Mouse (Mus musculus): ENCODE measurements at regions not wholly inside any gene's neighbourhood (a gene's known extent, or its start where the extent isn't known, plus 50 kb on each side); places are given as distances from the start of the nearest gene placed in this dataset.

DNA sequence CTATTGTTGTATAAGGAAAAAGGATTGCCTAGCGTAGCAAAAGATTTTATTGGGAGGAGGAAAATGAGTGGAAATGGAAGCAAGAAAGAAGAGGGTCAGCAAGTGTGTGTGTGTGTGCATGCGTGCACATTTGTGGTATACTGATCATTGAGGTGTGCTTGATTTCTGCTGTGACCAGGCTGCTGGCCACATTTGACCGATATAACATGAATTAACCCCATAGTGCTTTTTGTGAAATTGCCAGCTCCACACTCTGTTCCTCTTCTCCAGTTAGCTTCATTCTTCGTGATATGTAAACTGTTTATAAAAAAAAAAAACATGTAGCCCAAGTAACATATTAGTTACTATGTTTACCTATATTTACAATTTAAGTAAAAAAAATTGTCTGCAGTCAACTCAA, 364.6 kb upstream of the Satb1 start:
- intact Hi-C loops (cut with DNase I), result no loop called here
- no peak for DNase-seq

DNA sequence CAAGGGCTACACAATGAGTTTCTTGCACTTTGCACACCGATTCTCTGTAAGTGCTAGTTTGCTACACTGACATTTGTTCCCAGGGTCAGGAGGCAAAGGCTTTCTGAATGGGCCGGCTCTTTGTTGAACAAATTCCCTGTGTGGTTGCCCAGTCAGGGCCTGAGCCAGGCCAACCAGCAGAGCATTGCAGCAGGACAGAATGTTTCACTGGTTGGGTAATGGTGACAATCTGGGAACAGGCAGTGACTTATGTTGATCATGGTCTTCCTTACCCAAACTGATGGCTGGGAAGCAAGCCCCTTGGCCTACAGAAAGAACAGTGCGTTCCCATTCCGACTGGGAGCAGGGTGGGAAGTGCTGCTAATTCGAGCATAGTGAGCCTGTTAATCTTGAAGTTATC, 363.7 kb upstream of the Satb1 start:
- intact Hi-C loops (cut with DNase I), result no loop called here
- DNase-seq, result no peak

DNA sequence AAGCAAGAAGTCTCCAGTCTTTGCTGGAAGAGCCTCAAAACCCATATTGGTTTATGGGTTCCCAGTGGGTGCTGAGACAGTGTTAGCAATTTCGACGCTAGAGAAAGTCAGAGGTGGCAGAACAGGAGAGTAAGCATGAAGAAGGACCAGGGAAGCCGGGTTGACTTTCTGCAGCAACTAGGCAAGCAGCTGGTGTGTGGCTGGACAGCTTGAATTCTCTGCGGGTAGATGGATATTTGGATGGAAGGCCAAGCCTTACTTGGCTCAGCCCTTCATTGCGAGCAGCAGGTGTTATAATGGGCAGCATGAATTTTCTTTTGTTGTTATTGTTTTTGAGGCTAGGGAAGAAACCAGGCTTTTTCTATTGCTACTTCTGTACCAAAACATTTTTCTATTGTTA, 362.7 kb upstream of the Satb1 start:
- intact Hi-C loops (cut with DNase I), result no loop called here
- no peak for DNase-seq

- intact Hi-C loops (cut with DNase I), result no loop called here
- no peak for DNase-seq
Measured at GRCm38 (mm10) chr17:52191064-52191682, 358.1 kb upstream of the Satb1 start.

DNA sequence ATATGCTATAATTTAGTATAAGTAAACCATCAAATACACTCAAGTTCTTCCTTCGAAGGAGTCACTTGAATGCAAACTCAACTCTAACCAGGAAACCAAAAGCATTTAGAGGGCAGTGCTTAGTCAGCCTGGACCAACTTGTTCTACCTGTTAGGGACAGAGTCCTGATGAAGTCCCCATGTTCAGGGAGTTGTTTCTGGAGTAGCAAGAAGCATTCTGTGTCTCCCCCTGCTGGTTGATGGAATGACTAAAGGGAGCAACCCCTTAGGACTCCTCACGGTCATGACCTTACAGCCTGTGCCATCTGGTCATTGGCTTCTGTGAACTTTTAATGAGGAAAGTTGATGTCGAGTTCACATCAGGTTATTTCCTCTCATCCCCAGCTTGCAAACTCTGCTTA, 349.6 kb upstream of the Satb1 start:
- peak in 1 of 2 experiments; percentile 22 for DNase-seq
- intact Hi-C loops (cut with DNase I), result no loop called here

- intact Hi-C loops (cut with DNase I), result no loop called here
Measured at GRCm38 (mm10) chr17:52177996-52178395, 344.9 kb upstream of the Satb1 start.

GRCm38 (mm10) chr17:52168076-52168838, 335.2 kb upstream of the Satb1 start:
- intact Hi-C loops (cut with DNase I), result no loop called here
- no peak for DNase-seq

More at GRCm38 (mm10) chr17:52177996-52178395, 344.9 kb upstream of the Satb1 start:
- no peak for DNase-seq

DNA sequence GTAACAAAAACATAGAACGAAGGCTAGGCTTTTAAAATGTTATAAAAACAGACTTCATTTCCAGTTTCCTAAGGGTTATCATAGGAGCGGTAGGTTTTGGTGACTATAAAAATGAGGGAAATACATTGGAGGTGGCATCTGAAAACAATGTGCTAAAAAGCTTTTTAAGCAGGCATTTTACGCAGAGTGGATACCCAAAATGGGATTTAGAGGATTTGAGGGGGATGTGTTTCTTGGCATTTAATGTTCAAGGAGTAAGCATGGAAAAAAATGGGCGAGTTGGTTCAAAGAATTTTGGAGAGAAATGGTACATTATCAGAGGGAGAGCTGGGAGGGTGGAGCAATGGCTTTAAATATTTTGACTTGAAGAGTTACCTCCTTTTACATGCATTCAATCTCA, 334.6 kb upstream of the Satb1 start:
- intact Hi-C loops (cut with DNase I), result no loop called here
- DNase-seq, result no peak

DNA sequence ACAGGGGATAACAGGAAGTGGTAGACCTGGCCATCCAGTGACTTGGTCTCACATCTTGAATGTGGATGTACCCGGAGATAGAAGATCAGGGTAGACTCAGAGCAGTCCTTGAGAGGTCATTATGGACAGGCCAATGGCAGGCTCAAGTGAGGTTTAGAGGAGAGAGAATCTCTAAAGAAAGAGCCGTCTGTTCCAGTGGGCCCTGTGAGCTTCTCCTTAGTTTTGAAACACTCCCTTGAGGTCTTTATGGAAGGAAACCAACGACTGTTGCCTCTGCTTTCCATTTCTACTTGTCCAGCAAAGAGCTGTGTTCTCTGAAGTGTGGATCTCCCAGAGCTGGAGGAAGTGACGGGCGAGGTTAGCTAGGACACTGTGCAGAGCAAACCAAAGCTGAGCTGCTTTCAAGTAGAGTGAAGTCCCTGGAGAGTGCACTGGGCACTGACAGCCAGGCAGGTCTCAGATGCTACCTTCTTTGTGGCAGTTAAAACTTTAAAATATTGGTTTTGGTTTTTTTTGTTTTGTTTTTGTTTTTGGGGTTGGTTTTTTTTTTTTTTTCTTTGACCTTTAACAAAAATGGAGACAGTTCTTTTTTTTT, 332.9 kb upstream of the Satb1 start:
- intact Hi-C loops (cut with DNase I), result no loop called here
- DNase-seq, result no peak

- no peak for DNase-seq
- intact Hi-C loops (cut with DNase I), result no loop called here
Measured at GRCm38 (mm10) chr17:52162559-52163397, 329.7 kb upstream of the Satb1 start.

DNA sequence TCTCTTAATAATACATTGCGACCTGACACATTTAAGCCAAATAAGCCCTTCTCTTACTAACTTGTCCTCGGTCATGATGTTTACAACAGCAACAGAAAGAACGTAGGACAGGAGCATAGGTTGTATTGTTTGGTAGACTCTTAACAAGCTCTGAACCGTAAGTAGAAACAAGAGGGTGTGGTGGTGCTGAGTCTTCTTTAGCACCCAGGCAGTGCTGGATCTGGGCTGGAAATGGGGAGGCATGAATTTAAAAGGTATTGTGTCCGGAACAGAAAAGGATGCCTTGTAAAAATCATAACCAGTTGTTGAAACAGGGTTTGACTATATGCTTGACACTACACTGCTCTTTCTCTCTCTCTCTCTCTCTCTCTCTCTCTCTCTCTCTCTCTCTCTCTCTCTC, 317.4 kb upstream of the Satb1 start:
- no peak for DNase-seq
- intact Hi-C loops (cut with DNase I), result no loop called here

DNA sequence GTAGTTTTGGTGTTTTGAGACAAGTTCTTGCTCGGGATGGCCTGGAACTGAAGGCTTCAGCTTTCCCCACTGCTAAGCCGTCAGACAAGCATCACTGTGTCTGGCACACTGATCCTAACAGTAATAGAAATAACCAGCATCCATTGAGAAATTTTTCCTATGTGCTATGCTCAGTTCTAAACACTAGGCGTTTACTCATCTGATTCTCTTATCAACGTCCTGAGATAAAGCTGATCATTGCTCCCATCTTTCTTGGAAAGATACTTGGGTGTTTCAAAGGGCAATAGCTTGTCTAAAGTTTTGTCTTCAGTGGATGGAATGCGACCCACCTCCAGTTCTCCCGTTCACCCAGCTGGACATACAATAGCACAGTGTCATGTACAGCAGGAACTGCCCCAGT, 316.7 kb upstream of the Satb1 start:
- DNase-seq, result no peak
- intact Hi-C loops (cut with DNase I), result no loop called here

- intact Hi-C loops (cut with DNase I), result no loop called here
Measured at GRCm38 (mm10) chr17:52149068-52149467, 316.0 kb upstream of the Satb1 start.

GRCm38 (mm10) chr17:52103891-52104290, 270.8 kb upstream of the Satb1 start:
- intact Hi-C loops (cut with DNase I), result no loop called here
- no peak for DNase-seq

More at GRCm38 (mm10) chr17:52149068-52149467, 316.0 kb upstream of the Satb1 start:
- DNase-seq, result no peak

GRCm38 (mm10) chr17:52085834-52086233, 252.7 kb upstream of the Satb1 start:
- DNase-seq, result no peak

GRCm38 (mm10) chr17:52084455-52084854, 251.4 kb upstream of the Satb1 start:
- intact Hi-C loops (cut with DNase I), result no loop called here
- DNase-seq, result no peak

More at GRCm38 (mm10) chr17:52085834-52086233, 252.7 kb upstream of the Satb1 start:
- intact Hi-C loops (cut with DNase I), result no loop called here

- DNase-seq, result no peak
- intact Hi-C loops (cut with DNase I), result no loop called here
Measured at GRCm38 (mm10) chr17:52079316-52079715, 246.2 kb upstream of the Satb1 start.

DNA sequence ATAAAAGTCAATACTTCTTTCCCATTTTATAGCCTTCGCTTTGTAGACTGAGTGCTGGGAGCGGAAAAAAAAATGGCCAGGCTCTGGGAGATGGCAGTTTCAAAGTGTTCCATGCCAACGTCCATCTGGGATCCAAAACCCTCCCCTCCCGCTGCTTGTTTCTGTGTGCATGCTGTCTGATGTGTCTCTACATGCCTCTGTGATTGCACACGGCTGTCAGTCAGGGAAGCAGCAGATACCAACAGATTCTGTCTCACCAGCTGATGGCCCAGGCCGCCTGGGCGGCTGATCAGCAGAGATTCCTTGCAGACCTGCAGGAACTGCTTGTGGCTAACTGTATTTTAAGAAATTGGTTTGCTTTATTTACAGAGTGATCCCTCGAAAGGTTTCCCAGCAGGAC, 245.4 kb upstream of the Satb1 start:
- no peak for DNase-seq
- intact Hi-C loops (cut with DNase I), result no loop called here

DNA sequence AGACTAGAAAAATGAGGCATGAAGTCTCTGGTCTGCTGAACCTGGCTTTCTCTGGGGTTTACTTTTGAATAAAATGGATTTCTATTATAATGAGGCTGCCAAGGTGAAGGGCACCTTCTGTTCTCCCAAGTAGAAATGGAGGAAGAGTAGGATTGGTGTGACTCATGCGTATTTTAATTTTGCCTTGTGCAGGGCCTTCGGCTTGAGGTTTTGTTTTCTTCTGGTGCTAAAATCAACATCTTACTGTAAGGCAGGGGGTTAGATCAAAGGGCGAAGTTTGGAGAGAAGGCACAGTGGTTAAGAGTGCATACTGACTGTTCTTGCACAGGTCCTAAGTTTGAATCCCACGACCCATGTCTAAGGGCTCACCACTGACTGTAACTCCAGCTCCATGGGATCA, 244.9 kb upstream of the Satb1 start:
- intact Hi-C loops (cut with DNase I), result no loop called here
- no peak for DNase-seq

DNA sequence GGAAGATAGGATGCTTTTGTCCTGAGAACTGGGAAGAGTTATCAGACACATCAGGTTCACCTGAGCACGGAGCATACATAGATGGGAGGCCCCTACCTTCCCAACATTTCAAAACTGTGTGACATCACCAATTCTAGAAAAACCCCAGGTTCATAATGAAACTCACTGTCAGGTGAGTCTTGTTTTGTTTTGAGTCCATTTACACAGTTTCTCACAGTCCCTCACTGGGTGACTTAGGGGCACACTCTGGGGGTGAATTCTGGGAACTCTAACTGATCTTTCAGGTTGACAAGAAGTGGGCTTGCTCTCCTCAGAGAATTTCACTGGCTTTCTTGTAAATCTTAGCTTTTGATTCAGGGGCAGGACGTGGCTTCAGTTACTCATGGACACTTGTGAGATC, 243.7 kb upstream of the Satb1 start:
- no peak for DNase-seq
- intact Hi-C loops (cut with DNase I), result no loop called here

DNA sequence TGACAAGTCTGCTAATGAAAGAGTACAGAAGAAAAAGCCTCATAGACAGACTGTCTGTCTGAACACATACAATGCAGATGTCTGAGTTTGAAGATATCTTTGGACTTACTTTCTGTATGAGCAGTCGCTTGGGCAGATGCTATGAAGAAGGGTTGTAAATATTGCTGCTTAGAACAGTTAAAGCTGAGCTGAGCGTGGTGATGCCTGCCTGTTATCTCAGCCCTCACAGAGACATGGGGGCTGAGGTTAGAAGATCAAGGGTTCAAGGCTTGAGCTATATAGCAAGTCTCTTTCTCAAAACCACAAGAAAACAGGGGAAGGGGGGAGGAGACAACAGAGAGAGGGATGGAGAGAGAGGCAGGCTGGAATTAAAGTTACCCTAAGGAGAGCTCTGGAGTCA, 234.6 kb upstream of the Satb1 start:
- intact Hi-C loops (cut with DNase I), result no loop called here
- no peak for DNase-seq

All from heart, postnatal 14 days (tissue).